Mouse (Mus musculus): Measurements from ENCODE around the gene Samd4. TPM values are rescaled to one million over a fixed set of nuclear protein-coding genes. Genes with fewer than 3 reads are reported as not detected.

Gene Samd4
- total RNA-seq, 2 experiments from 2014 or later: 14.3 to 18.6 TPM

DNA sequence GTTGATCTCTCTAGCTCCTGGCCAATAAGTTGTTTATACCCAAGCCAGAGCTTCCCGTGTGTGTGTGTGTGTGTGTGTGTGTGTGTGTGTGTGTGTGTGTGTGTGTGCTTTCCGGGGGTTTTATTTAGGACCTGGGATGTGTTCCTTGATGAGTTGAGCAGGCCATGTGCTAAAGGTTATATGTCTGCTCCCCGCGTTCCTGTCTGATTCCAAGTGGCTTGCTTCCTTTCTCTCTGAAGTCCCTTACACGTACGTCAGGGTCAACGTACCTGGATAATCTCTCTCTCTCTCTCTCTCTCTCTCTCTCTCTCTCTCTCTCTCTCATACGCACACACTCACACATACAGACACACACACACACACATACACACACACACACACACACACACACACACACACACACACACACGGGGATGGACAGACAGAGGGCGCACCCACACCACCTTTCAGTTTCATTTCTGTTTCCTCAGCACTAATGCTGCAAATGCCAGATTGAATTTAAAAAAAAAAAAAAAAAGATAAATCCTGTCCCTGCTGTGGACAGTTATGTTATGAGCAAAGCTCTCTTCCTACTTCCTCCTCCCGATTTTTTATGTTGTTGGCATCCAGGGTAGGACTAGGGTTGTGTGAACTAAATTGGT lies 117.6 kb downstream of the Samd4 start:
- peak; percentile 26 for DNase-seq

- no peak for DNase-seq
These were observed 118.4 kb downstream of the Samd4 start for GRCm38 (mm10) chr14:47000786-47001761.

DNA sequence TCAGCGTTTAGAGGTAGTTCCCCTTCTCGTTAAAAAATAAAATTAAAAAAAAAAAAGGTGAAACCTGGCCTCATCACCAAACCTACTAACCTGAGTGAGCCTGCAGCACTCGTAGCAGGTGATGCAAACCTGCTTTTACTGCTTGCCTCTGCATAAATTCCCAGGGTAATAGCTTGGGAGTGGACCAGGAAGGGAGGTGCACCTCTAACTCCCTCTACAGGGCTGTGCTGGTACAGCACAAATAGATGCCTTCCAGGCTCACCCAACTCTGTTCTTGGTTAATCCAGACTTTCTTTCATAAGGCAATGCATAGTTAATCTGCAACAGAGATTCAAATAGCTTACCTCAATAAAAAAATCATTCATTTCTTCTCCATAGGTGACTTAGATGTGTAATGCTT lies 121.5 kb downstream of the Samd4 start:
- DNase-seq: peak; percentile 73

GRCm38 (mm10) chr14:47011171-47012139 lies 128.8 kb downstream of the Samd4 start:
- DNase-seq: no peak

GRCm38 (mm10) chr14:47015618-47016017 lies 133.0 kb downstream of the Samd4 start:
- DNase-seq: no peak

DNA sequence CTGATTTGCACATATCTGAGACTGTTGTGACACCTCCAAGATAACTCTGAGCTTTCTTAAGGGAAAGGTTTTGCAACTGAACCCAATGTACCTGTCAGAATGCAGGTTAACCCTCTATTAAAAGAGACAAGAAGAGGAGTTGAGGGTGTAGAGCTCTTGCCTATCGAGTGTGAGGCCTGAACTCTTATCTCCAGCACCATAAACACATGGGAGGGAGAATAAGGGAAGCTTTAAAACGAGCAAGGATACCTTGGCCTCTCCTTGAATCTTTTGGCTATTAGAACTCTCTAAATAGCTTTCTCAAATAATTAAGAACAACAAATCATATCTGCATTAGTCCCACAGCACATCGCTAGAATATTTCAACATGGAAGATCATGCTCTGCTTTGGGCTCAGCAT lies 135.0 kb downstream of the Samd4 start:
- DNase-seq: no peak

- DNase-seq: no peak
These were observed 138.2 kb downstream of the Samd4 start for GRCm38 (mm10) chr14:47020886-47021285.

DNA sequence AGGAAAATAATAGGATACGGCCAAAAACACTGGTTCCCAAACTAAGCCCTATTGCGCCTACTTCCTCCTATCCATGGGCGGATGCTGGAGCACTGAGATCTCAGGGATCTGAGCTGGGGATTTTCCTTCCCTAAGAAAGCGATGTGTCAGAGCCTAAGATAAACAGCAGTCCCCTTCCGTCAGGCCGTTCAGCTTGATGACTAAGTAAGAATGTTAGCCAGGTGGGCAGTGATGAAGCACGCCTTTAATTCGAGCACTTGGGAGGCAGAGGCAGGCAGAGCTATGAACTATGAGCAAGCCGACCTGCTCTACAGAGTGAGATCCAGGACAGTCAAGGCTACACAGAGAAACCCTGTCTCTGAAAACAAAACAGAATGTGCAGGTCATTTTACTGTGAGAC lies 140.9 kb downstream of the Samd4 start:
- DNase-seq: no peak

GRCm38 (mm10) chr14:47027431-47028118 lies 144.9 kb downstream of the Samd4 start:
- no peak for DNase-seq

DNA sequence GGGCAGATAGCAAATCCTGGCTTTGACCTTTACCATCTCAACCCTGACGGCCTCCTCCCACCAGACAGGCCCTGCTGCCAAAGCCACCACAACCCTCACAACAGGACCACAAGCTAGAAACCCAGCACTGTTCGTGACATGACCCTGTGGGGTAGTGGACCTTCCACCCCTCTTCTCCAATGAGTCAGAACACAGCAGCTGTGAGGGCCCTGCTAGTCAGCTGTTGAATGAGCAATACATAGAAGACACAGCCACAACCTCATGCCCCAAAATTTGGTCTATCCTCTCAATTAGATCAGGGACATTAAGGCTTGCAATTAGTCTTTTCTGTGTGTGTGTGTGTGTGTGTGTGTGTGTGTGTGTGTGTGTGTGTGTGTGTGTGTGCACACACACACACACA lies 148.9 kb downstream of the Samd4 start:
- DNase-seq: no peak

DNA sequence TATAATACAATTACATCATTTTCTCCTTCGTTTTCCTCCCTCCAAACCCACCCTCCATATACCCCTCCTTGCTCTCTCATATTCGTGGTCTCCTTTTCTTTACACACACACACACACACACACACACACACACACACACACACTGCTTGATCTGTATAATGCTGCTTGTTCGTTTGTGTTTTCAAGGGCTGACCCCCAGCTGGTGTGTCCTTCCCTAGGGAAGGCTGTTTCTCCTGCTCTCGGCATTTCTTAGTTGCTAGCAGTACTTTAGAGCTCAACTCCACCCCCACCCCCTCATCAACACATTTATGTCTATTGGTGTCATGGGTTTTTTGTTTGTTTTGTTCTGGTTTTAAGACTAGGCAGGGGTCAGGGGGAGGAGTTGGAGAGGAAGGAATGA lies 149.5 kb downstream of the Samd4 start:
- DNase-seq: no peak

DNA sequence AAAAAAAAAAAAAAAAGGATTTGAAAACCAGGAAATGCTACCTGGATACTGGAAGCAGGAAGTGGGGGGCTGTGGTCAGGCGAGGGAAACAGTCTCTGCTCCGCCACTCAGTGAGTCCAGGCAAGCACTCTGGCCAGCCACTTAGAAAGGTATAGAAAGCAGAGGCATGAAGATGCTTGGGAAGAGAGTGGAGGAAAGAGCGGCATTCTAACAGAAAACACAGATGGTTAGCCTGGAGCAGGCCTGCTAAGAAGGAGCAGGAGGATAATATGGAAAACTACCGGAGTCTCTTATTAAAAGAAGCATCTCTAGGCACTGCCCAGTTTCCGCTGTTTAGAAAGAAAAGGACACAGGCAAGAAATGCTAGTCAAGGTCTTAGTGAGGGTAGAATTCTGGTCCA lies 150.8 kb downstream of the Samd4 start:
- no peak for DNase-seq

DNA sequence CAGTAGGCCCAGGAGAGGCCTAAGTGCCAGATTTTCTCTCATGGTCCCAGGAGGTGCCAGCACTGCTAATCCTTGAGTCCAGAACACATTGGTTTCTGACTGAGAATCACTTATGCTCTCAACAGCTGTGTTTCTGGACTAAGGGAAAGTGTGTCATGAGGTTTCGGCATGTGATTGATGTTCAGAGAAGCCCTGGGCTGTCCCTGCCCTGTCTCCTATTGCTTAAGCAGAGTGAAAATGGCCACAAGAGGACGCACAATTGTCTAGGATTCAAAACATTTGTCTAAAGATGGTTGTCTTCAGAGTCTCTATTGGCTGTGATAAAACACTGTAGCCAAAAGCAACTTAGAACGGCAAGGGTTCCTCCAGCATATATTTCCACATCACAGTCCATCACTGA lies 159.0 kb downstream of the Samd4 start:
- DNase-seq: no peak

DNA sequence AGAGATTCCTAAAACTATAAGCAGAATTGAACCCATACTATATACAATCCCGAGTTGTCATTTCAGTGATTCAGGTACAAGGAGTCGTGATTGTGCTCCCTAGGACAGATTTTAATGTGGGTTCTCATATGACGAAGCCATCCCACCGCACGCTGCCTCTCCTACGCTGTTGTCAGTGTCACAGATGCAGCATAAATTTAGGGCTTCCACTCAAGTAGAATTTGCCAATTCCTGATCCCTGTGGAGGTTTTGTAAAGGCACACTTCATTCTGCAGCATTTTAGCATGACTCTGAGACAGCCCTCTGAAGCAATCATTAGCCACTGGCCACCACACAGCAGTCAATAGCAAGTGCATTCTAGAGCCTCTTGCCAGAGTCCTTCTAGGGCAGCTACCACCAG lies 166.4 kb downstream of the Samd4 start:
- DNase-seq: no peak

GRCm38 (mm10) chr14:47051743-47052610 lies 169.3 kb downstream of the Samd4 start:
- no peak for DNase-seq

- DNase-seq: peak; percentile 25
These were observed 170.4 kb downstream of the Samd4 start for GRCm38 (mm10) chr14:47053101-47053500.

- no peak for DNase-seq
These were observed 171.2 kb downstream of the Samd4 start for GRCm38 (mm10) chr14:47053824-47054223.

DNA sequence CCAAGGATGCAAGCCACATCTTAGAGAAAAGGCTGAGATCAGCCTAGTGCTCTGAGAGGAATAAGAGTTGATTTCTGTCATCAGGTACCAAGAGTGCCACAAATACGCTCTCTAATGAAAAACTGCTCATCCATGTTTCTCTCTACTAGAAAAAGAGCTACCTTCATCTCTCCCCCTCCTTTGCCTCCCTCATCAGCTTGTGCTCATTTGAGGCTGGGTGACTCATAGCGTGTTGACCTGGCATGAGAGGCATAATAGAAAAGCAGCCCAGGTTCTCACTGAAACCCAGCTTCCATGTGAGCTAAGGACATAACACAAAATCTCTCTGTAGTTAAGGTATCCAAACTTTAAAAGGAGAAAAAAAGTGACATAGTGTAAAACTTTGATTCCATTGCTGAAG lies 176.3 kb downstream of the Samd4 start:
- DNase-seq: no peak

DNA sequence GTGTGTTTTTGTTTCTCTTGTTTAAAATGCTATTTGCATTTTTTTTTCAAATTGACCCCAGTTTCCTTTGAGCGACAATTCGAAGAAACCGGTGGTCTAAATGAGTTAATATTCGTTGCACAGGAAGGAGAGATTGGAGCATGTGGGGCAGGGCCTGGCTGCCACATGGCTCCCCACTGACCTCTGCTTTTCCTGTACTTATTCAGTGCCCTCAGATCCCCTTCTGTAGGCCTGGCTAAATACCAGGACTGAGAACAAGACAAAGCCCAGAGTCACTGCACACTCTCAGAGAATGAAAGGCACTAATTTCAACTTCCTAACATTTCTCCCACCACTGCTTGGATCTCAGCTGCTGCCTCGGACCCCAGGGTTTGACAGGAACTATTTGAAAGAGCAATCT lies 182.4 kb downstream of the Samd4 start:
- DNase-seq: no peak

- DNase-seq: no peak
These were observed 184.2 kb downstream of the Samd4 start for GRCm38 (mm10) chr14:47066901-47067300.

Data from adrenal gland, postnatal 10 days (tissue).